Mouse (Mus musculus) myocyte (in vitro differentiated cells): Measurements from ENCODE around the gene Syne2.

ENCODE experiments used
- E2F4 ChIP-seq: IDR thresholded peaks from one replicate; pipeline ENCODE4 v1.6.1; 2011; ENCODE audit warnings: mild to moderate bottlenecking, control low read depth, moderate library complexity; ENCODE audit not compliant: insufficient read depth
- MAX ChIP-seq: IDR thresholded peaks from one replicate; pipeline ENCODE4 v1.6.1; 2011; ENCODE audit warnings: low read depth, mild to moderate bottlenecking, control low read depth
- MYOD1 ChIP-seq, 3 experiments: IDR thresholded peaks; one replicate each; pipeline ENCODE4 v1.6.1; 2011; ENCODE audit warnings: control low read depth in 2 of 3, low read depth in 2 of 3, mild to moderate bottlenecking in 2 of 3, moderate library complexity in 1 of 3; ENCODE audit not compliant: insufficient read length in 2 of 3, control insufficient read depth in 1 of 3
- MYOG ChIP-seq, 3 experiments: IDR thresholded peaks; one replicate each; pipeline ENCODE4 v1.6.1; 2011; ENCODE audit warnings: control low read depth in 2 of 3, low read depth in 2 of 3, mild to moderate bottlenecking in 2 of 3; ENCODE audit not compliant: insufficient read length in 2 of 3, control insufficient read depth in 1 of 3, insufficient read depth in 1 of 3
- POLR2A ChIP-seq: IDR thresholded peaks from one replicate; pipeline ENCODE4 v1.6.1; 2011; ENCODE audit warnings: low read depth, mild to moderate bottlenecking, control low read depth, moderate library complexity; ENCODE audit not compliant: insufficient read length
- POLR2AphosphoS2 ChIP-seq: IDR thresholded peaks from one replicate; pipeline ENCODE4 v1.6.1; 2011; ENCODE audit warnings: low read depth, control low read depth; ENCODE audit not compliant: insufficient read length

GRCm38 (mm10) chr12:76049343-76049742, 231.4 kb downstream of the Syne2 start:
- TF ChIP-seq MYOD1 (IDR thresholded peaks at IDR 0.05; ENCODE audit: control insufficient read depth in 1 of 3, insufficient read length in 2 of 3, low read depth in 2 of 3) (no peak), MYOG (IDR thresholded peaks at IDR 0.05; ENCODE audit: control insufficient read depth in 1 of 3, insufficient read depth in 1 of 3, insufficient read length in 2 of 3, low read depth in 2 of 3) (no peak), E2F4 (no peak), POLR2A (no peak), POLR2AphosphoS2 (no peak), MAX (no peak)
